Mouse (Mus musculus) megakaryocyte, adult 5-6 weeks (primary cell): Measurements from ENCODE around the gene Maf. TPM values are rescaled to one million over a fixed set of nuclear protein-coding genes. Genes with fewer than 3 reads are reported as not detected.

Source experiments
- ATAC-seq: 2 replicates; pipeline ENCODE4 v1.8.0; 2016; ENCODE audit warnings: mild to moderate bottlenecking, inconsistent platforms; ENCODE audit not compliant: poor library complexity, severe bottlenecking
- total RNA-seq, 2 experiments: library from RNA; stranded (forward) in 1 of 2; stranded (reverse) in 1 of 2; fragments of 153-499, 151-499 nt in 1 of 2; fragments of 221-1000, 200-1000 nt in 1 of 2; gene quantifications; 2 replicates each; pipeline versions ENCODE4 v1.2.3 to v1.2.4; 2015 to 2017

The Maf gene
- total RNA-seq, 2 experiments from 2014 or later: 1.8 to 3.9 TPM

- no peak for ATAC-seq
These were observed 1.2 kb downstream of the Maf start for GRCm38 (mm10) chr8:115706411-115706860.

GRCm38 (mm10) chr8:115705591-115706110 is 1.9 kb downstream of the Maf start:
- ATAC-seq: peak; percentile 38

GRCm38 (mm10) chr8:115703056-115703455 is 4.5 kb downstream of the Maf start:
- no peak for ATAC-seq

DNA sequence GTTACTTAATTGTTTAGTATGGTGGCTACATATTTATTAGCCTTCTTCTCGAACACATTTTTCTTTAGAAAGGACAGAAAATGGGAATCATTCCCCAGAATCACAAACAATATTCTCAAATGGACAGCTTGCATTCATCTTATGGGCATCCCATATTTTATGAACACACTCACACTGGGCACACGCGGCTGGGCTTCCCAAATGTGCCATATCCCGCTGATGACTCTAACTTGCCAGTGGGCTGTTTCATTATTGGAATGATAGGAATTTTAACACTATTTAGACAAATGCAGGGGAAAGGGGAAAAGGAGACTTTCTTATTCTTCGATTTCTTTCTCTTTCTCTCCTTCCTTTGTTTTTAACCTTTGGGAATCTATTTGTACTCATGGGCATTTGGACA is 6.6 kb downstream of the Maf start:
- ATAC-seq: no peak

DNA sequence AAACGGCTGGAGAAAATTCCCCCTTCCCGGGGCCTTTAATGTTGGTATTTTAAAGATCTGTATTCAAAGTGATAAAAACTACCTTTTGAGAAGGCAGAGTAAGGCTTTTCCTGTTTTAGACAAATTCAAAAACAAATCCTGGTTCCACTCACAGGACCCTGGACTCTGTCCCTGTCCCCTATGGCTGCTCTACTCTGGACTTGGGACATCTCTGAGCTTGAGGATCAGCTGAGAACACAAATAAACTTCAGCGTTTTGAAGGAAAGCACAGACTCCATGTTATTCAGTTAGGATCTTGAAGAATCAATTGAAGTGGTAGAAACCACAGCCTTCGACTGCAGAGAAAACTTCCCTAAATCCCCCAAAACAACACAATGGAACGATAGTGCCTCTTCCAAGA is 8.4 kb downstream of the Maf start:
- no peak for ATAC-seq

DNA sequence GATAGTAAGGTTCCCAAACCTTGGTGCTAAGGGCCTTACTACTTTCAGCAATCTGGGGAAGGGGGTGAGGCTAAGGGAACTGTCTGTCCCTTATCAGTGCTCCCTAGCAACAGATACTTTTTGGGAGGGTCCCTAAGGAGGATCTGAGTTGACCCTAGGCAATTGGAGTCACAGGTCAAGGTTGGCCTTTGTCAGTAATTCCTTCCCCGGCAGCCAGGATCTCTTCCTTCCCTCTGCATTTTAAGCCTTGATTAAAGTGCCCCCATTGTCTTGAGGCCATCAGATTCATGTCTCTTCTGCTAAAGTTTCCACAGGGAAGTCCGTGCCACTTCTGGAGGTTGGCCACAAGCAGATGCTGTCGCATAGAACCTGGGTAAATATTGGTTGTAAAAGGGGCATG is 10.2 kb downstream of the Maf start:
- no peak for ATAC-seq

- no peak for ATAC-seq
These were observed 10.9 kb downstream of the Maf start for GRCm38 (mm10) chr8:115696661-115697060.

GRCm38 (mm10) chr8:115687349-115687748 is 20.2 kb downstream of the Maf start:
- ATAC-seq: no peak

- no peak for ATAC-seq
These were observed 24.3 kb downstream of the Maf start for GRCm38 (mm10) chr8:115683309-115683708.

DNA sequence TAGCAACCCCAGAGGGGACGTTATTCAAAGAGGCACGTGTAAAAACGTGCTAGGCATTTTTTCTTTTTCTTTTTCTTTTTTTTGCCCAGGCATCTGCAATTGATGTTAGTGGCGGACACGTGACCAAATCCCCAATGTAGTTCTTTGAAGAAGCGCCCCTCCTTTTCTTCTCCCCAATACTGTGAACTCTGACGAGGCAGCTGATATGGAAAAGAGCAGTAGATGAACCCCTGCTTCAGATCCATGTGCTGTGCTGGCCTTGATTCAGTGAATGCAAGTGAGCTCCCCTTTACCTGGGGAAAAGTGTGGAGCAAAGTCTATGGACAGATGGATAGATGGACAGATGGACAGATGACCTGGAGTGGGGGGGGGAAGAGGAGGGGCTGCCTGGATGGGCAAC is 28.1 kb downstream of the Maf start:
- no peak for ATAC-seq

DNA sequence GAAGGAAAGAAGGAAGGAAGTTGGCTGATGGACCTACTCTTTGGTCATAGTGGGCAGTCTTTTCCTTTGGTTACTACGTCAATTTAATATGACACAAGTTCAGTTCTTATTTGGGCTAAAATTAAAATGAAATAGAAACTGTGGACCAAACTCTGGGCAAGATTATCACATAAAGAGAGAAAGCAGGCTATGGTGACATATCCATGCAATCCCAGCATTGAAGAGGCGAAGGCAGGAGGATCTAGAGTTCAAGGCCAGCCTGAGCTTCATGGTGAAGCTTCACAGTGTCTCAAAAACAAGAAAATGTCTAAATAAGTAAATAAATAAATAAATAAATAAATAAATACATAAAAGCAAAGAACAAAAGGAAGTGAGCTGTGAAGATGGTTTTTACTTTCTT is 42.7 kb downstream of the Maf start:
- ATAC-seq: no peak

GRCm38 (mm10) chr8:115650110-115650521 is 57.5 kb downstream of the Maf start:
- ATAC-seq: no peak

DNA sequence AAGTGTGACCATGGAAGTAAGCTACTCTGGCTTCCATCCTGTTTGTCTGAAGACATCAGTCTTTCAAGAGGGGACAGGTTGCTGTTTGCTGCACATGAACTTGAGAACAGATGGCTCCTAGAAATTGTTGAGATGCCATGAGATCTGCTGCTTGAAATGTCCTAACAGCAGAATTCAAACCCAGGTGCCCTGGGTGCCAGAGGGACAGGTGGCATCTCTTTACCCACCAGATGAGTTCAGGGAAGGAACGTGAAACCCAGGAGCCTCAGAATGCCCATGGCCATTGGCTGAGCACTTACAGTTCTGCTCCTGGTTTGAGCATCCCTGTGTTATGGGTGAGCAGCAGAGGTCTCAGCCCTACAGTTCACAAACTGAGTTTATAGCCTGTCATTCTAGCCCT is 62.5 kb downstream of the Maf start:
- no peak for ATAC-seq

DNA sequence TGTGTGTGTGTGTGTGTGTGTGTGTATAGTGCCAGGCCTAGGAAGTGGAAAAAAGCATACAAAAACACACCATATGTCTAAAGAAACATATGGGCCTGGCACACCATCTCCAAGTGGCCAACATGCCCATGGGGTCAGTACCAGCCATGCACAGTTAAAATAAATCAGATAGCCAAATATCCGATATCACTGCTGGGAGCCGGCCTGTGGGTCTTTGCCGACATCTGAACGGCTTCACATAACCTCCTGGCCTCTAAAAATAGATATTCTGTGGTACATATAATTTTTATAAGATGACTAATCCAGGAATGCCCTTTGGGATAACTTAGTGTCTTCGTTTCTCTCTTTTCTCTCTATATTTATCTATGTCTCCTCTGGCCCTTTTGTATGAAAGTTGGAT is 65.7 kb downstream of the Maf start:
- no peak for ATAC-seq

GRCm38 (mm10) chr8:115639951-115640350 is 67.6 kb downstream of the Maf start:
- ATAC-seq: no peak

DNA sequence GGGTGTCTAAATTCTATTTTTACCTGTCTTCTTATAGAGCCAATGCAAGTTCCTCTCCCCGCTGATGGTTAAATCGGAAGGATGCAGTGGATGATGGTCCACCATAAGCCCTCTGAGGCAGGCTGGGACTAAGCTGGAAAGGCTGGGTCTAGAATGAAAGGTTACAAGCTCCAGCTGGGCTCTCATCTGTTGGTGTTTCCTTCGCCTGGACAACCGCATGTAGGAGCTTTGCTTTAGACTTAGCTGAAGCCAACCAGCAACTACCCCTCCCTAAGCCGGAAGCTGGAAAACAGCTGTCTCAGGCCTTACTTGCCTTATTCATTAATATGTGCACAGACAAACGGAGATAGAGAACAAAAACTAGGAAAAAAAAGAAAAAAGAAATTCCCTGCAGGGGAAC is 70.8 kb downstream of the Maf start:
- no peak for ATAC-seq
